Mouse (Mus musculus): Measurements from ENCODE around the gene Cradd.

The Cradd gene

GRCm38 (mm10) chr10:95207423-95207822, 116.5 kb downstream of the Cradd start:
- DNase-seq (ENCODE audit: low read depth, low spot score): no peak

GRCm38 (mm10) chr10:95201514-95201913, 122.4 kb downstream of the Cradd start:
- peak; percentile 5 for DNase-seq (ENCODE audit: low read depth, low spot score)

- DNase-seq (ENCODE audit: low read depth, low spot score): no peak
Measured at GRCm38 (mm10) chr10:95200323-95200722, 123.6 kb downstream of the Cradd start.

GRCm38 (mm10) chr10:95199541-95200269, 124.2 kb downstream of the Cradd start:
- no peak for DNase-seq (ENCODE audit: low read depth, low spot score)

- DNase-seq (ENCODE audit: low read depth, low spot score): no peak
Measured at GRCm38 (mm10) chr10:95197377-95197776, 126.6 kb downstream of the Cradd start.

GRCm38 (mm10) chr10:95195719-95196118, 128.2 kb downstream of the Cradd start:
- peak; percentile 53 for DNase-seq (ENCODE audit: low read depth, low spot score)

GRCm38 (mm10) chr10:95194776-95195175, 129.2 kb downstream of the Cradd start:
- DNase-seq (ENCODE audit: low read depth, low spot score): no peak

- no peak for DNase-seq (ENCODE audit: low read depth, low spot score)
Measured at GRCm38 (mm10) chr10:95193875-95194281, 130.1 kb downstream of the Cradd start.

- DNase-seq (ENCODE audit: low read depth, low spot score): no peak
Measured at GRCm38 (mm10) chr10:95191881-95192280, 132.1 kb downstream of the Cradd start.

- no peak for DNase-seq (ENCODE audit: low read depth, low spot score)
Measured at GRCm38 (mm10) chr10:95191151-95191655, 132.7 kb downstream of the Cradd start.

GRCm38 (mm10) chr10:95189550-95190211, 134.3 kb downstream of the Cradd start:
- no peak for DNase-seq (ENCODE audit: low read depth, low spot score)

- no peak for DNase-seq (ENCODE audit: low read depth, low spot score)
Measured at GRCm38 (mm10) chr10:95184210-95184609, 139.7 kb downstream of the Cradd start.

- no peak for DNase-seq (ENCODE audit: low read depth, low spot score)
Measured at GRCm38 (mm10) chr10:95183051-95183450, 140.9 kb downstream of the Cradd start.

GRCm38 (mm10) chr10:95182405-95182804, 141.5 kb downstream of the Cradd start:
- DNase-seq (ENCODE audit: low read depth, low spot score): no peak

GRCm38 (mm10) chr10:95181553-95181952, 142.4 kb downstream of the Cradd start:
- no peak for DNase-seq (ENCODE audit: low read depth, low spot score)

- no peak for DNase-seq (ENCODE audit: low read depth, low spot score)
Measured at GRCm38 (mm10) chr10:95180900-95181299, 143.0 kb downstream of the Cradd start.

GRCm38 (mm10) chr10:95180177-95180576, 143.8 kb downstream of the Cradd start:
- no peak for DNase-seq (ENCODE audit: low read depth, low spot score)

- no peak for DNase-seq (ENCODE audit: low read depth, low spot score)
Measured at GRCm38 (mm10) chr10:95178785-95179184, 145.1 kb downstream of the Cradd start.

GRCm38 (mm10) chr10:95175423-95176120, 148.4 kb downstream of the Cradd start:
- no peak for DNase-seq (ENCODE audit: low read depth, low spot score)

GRCm38 (mm10) chr10:95174260-95174659, 149.7 kb downstream of the Cradd start:
- DNase-seq (ENCODE audit: low read depth, low spot score): no peak

- DNase-seq (ENCODE audit: low read depth, low spot score): no peak
Measured at GRCm38 (mm10) chr10:95170721-95171354, 153.1 kb downstream of the Cradd start.

- DNase-seq (ENCODE audit: low read depth, low spot score): no peak
Measured at GRCm38 (mm10) chr10:95164949-95165348, 159.0 kb downstream of the Cradd start.

Measured in A20 (cell line).